Mouse (Mus musculus) intestine, embryonic 16.5 days (tissue): Measurements from ENCODE around the gene Smim4. TPM values are rescaled to one million over a fixed set of nuclear protein-coding genes. Genes with fewer than 3 reads are reported as not detected.

Source experiments
- ATAC-seq: fragments of 200-750 bp; cut with Nextera tagmentation; 2 replicates; pipeline ENCODE4 v1.8.0; 2017; ENCODE audit warnings: moderate TSS enrichment, moderate library complexity
- H3K27ac ChIP-seq: fragments of 300-500 bp; sonication (generic); 2 replicates; pipeline ENCODE4 v1.5.1; 2014; ENCODE audit warnings: mild to moderate bottlenecking, low read length
- H3K27me3 ChIP-seq: fragments of 300-500 bp; sonication (generic); replicated peaks from 2 replicates; pipeline ENCODE4 v1.6.1; 2014; ENCODE audit warnings: low read length, control low read depth, mixed read lengths; ENCODE audit not compliant: control insufficient read depth, insufficient read depth
- H3K36me3 ChIP-seq: fragments of 300-500 bp; sonication (generic); 2 replicates; pipeline ENCODE4 v1.6.1; 2014; ENCODE audit warnings: low read length, control low read depth; ENCODE audit not compliant: control insufficient read depth, insufficient read depth
- H3K4me1 ChIP-seq: fragments of 300-500 bp; sonication (generic); 2 replicates; pipeline ENCODE4 v1.6.1; 2014; ENCODE audit warnings: low read length, control low read depth, mixed read lengths; ENCODE audit not compliant: control insufficient read depth, insufficient read depth
- H3K4me2 ChIP-seq: fragments of 300-500 bp; sonication (generic); 2 replicates; pipeline ENCODE4 v1.6.1; 2014; ENCODE audit warnings: low read depth, low read length, control low read depth
- H3K4me3 ChIP-seq: fragments of 300-500 bp; sonication (generic); 2 replicates; pipeline ENCODE4 v1.5.1; 2014; ENCODE audit warnings: mild to moderate bottlenecking, low read length
- H3K9ac ChIP-seq: fragments of 300-500 bp; sonication (generic); 2 replicates; pipeline ENCODE4 v1.6.1; 2014; ENCODE audit warnings: low read depth, low read length
- H3K9me3 ChIP-seq: fragments of 300-500 bp; sonication (generic); 2 replicates; pipeline ENCODE4 v1.6.1; 2016; ENCODE audit warnings: low read length, control low read depth; ENCODE audit not compliant: control insufficient read depth
- WGBS: fragments of 180-500 bp; shearing (Covaris S2); extraction: QIAGEN DNeasy Blood & Tissue Kit; methylation state at CpG from one replicate; pipeline ENCODE4 v1.1.7; 2014; 5-methylcytosine and 5-hydroxymethylcytosine counted together
- polyA plus RNA-seq: library from polyadenylated mRNA; unstranded; fragments of >200 nt; fragmentation: Nextera tagmentation; extraction: Ambion mirVana; gene quantifications from 2 replicates; pipeline ENCODE4 v1.2.1, GENCODE M21; 2015

Smim4 gene
- polyA plus RNA-seq, 1 experiment from 2014 or later, result 92.2 TPM

GRCm38 (mm10) chr14:31105156-31105555 is 23.6 kb downstream of the Smim4 start:
- H3K9me3 ChIP-seq, result no peaks in the 10 kb centered on the region
- WGBS, result 81% methylated on average over 2 of the region's 2 CpGs
- H3K36me3 ChIP-seq, result 0 out of 2 replicates have a peak, but pooled peaks cover under 1% of the 10 kb centered on the region
- H3K4me1 ChIP-seq, result no peaks in the 10 kb centered on the region
- no peaks in the 10 kb centered on the region for H3K27me3 ChIP-seq
- H3K9ac ChIP-seq, result no peak overlapping the region
- H3K4me3 ChIP-seq, result no peak overlapping the region
- no peak overlapping the region for H3K4me2 ChIP-seq
- no peak overlapping the region for H3K27ac ChIP-seq
- ATAC-seq, result no peak

GRCm38 (mm10) chr14:31089918-31090317 is 38.8 kb downstream of the Smim4 start:
- H3K9me3 ChIP-seq, result no peaks in the 10 kb centered on the region
- no peak overlapping the region for H3K4me3 ChIP-seq
- H3K27ac ChIP-seq, result no peak overlapping the region
- 0 out of 2 replicates have a peak, but pooled peaks cover 7% of the 10 kb centered on the region for H3K36me3 ChIP-seq
- H3K4me1 ChIP-seq, result no peaks in the 10 kb centered on the region
- ATAC-seq, result peak; percentile 73
- H3K9ac ChIP-seq, result no peak overlapping the region
- H3K27me3 ChIP-seq, result no peaks in the 10 kb centered on the region
- H3K4me2 ChIP-seq, result no peak overlapping the region
- WGBS, result 77% methylated on average over 1 of the region's 1 CpGs

GRCm38 (mm10) chr14:31088515-31088914 is 40.2 kb downstream of the Smim4 start:
- H3K27ac ChIP-seq, result no peak overlapping the region
- H3K27me3 ChIP-seq, result no peaks in the 10 kb centered on the region
- no peak overlapping the region for H3K4me2 ChIP-seq
- H3K36me3 ChIP-seq, result 0 out of 2 replicates have a peak, but pooled peaks cover 7% of the 10 kb centered on the region
- H3K4me1 ChIP-seq, result no peaks in the 10 kb centered on the region
- H3K9me3 ChIP-seq, result no peaks in the 10 kb centered on the region
- no peak for ATAC-seq
- H3K4me3 ChIP-seq, result no peak overlapping the region
- no peak overlapping the region for H3K9ac ChIP-seq
- WGBS, result 87% methylated on average over 2 of the region's 2 CpGs

GRCm38 (mm10) chr14:31087433-31087832 is 41.3 kb downstream of the Smim4 start:
- H3K9me3 ChIP-seq, result no peaks in the 10 kb centered on the region
- H3K27me3 ChIP-seq, result no peaks in the 10 kb centered on the region
- no peak overlapping the region for H3K9ac ChIP-seq
- no peak overlapping the region for H3K4me2 ChIP-seq
- H3K27ac ChIP-seq, result no peak overlapping the region
- H3K4me3 ChIP-seq, result no peak overlapping the region
- H3K4me1 ChIP-seq, result no peaks in the 10 kb centered on the region
- WGBS, result 82% methylated on average over 6 of the region's 6 CpGs
- H3K36me3 ChIP-seq, result 0 out of 2 replicates have a peak, but pooled peaks cover 7% of the 10 kb centered on the region
- ATAC-seq, result no peak

- no peaks in the 10 kb centered on the region for H3K27me3 ChIP-seq
- ATAC-seq, result no peak
- no peak overlapping the region for H3K9ac ChIP-seq
- no peak overlapping the region for H3K4me3 ChIP-seq
- H3K27ac ChIP-seq, result no peak overlapping the region
- H3K36me3 ChIP-seq, result peaks cover 14% of the 10 kb centered on the region
- no peaks in the 10 kb centered on the region for H3K9me3 ChIP-seq
- no peaks in the 10 kb centered on the region for H3K4me1 ChIP-seq
- H3K4me2 ChIP-seq, result no peak overlapping the region
Measured at GRCm38 (mm10) chr14:31081147-31081546, 47.6 kb downstream of the Smim4 start.

- H3K4me3 ChIP-seq, result no peak overlapping the region
- no peak overlapping the region for H3K9ac ChIP-seq
- no peak overlapping the region for H3K27ac ChIP-seq
- 97% methylated on average over 3 of the region's 3 CpGs for WGBS
- H3K4me2 ChIP-seq, result no peak overlapping the region
- H3K36me3 ChIP-seq, result peaks cover 17% of the 10 kb centered on the region
- no peak for ATAC-seq
- H3K9me3 ChIP-seq, result no peaks in the 10 kb centered on the region
- no peaks in the 10 kb centered on the region for H3K27me3 ChIP-seq
- no peaks in the 10 kb centered on the region for H3K4me1 ChIP-seq
Measured at GRCm38 (mm10) chr14:31079313-31080028, 49.3 kb downstream of the Smim4 start.

GRCm38 (mm10) chr14:31078597-31079208 is 50.1 kb downstream of the Smim4 start:
- Histone ChIP-seq H3K4me2 (no peak overlapping the region), H3K4me1 (no peaks in the 10 kb centered on the region), H3K9me3 (no peaks in the 10 kb centered on the region), H3K27ac (no peak overlapping the region), H3K27me3 (no peaks in the 10 kb centered on the region), H3K9ac (no peak overlapping the region), H3K4me3 (no peak overlapping the region), H3K36me3 (peaks cover 24% of the 10 kb centered on the region)
- WGBS, result 95% methylated on average over 3 of the region's 3 CpGs
- ATAC-seq, result no peak

GRCm38 (mm10) chr14:31069086-31069733 is 59.5 kb downstream of the Smim4 start:
- ATAC-seq, result peak; percentile 50; the same call in 1 of the 2 replicates

GRCm38 (mm10) chr14:31062277-31062676 is 66.5 kb downstream of the Smim4 start:
- no peaks in the 10 kb centered on the region for H3K27me3 ChIP-seq
- H3K4me2 ChIP-seq, result no peak overlapping the region
- no peak for ATAC-seq
- no peak overlapping the region for H3K27ac ChIP-seq
- no peak overlapping the region for H3K9ac ChIP-seq
- no peaks in the 10 kb centered on the region for H3K9me3 ChIP-seq
- H3K4me3 ChIP-seq, result no peak overlapping the region
- no peaks in the 10 kb centered on the region for H3K4me1 ChIP-seq
- peaks cover 10% of the 10 kb centered on the region; the same call in 1 of the 2 replicates for H3K36me3 ChIP-seq
- 74% methylated on average over 1 of the region's 1 CpGs for WGBS

More at GRCm38 (mm10) chr14:31069086-31069733, 59.5 kb downstream of the Smim4 start:
- 71% methylated on average over 4 of the region's 4 CpGs for WGBS
- Histone ChIP-seq H3K4me3 (no peak overlapping the region), H3K9me3 (no peaks in the 10 kb centered on the region), H3K27me3 (no peaks in the 10 kb centered on the region), H3K9ac (no peak overlapping the region), H3K4me2 (no peak overlapping the region), H3K4me1 (no peaks in the 10 kb centered on the region), H3K27ac (no peak overlapping the region), H3K36me3 (peaks cover 6% of the 10 kb centered on the region; the same call in 1 of the 2 replicates)
